Mouse (Mus musculus) urinary bladder, postnatal 14 days (tissue): ENCODE data around the gene Psmb8.

Experiments
- DNase-seq: peaks from one replicate; pipeline ENCODE4 v3.0.0; 2021; ENCODE audit warnings: low spot score

Psmb8 gene

DNA sequence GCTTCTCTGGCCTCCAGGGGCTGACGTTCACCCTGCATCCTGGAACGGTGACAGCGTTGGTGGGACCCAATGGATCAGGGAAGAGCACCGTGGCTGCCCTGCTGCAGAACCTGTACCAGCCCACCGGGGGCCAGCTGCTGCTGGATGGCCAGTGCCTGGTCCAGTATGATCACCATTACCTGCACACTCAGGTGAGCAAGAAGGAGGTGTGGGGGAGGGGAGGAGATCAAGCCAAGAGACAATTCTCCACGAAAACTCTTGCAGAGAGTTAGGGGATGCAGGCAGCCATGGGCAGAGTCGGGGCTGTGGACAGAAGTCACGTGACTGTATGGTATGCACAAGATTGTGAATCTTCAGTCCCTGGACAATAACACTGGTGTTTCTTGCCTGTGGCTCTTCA, 4.1 kb upstream of the Psmb8 start:
- no peak for DNase-seq

DNA sequence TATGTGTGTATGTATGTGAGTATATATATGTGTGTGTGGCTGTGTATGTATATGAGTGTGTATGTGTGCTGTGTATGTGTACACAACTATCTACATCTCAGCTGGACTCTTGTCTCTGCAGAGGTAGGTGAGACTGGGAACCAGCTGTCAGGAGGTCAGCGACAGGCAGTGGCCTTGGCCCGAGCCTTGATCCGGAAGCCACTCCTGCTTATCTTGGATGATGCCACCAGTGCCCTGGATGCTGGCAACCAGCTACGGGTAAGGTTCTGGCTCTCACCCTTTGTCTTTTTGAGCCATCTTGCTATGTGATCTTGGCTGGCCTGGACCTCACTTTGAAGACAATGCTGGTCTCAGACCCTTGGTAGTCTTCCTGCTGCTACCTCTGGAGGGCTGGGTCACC, 2.8 kb upstream of the Psmb8 start:
- DNase-seq, result no peak

GRCm38 (mm10) chr17:34196491-34196890, 1.0 kb upstream of the Psmb8 start:
- no peak for DNase-seq

DNA sequence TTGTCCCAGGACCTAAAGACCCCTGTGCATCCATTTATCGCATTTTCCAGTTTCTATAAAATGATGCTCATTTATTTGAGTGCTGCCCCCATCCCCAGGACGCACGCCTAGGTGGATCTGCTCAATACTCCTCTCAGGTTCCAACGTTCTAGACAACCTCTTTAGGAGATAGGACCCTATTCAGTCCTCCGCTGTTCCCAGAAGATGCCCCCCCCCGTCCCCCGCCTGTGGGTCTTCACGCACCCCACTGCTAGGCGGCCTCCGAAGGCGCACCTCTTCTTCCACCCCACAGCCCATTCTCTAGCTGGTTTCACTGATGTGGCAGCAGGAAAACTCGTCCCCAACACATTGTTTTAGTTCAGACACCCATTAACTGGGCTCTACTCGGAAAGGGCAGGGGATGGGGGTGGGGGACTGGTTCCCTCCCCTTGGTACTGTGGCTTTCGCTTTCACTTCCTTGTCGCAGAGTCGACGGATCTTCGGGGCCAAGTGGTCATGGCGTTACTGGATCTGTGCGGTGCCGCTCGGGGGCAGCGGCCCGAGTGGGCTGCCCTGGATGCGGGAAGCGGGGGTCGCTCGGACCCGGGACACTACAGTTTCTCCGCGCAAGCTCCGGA, 491 bp downstream of the Psmb8 start:
- peak; percentile 54 for DNase-seq

DNA sequence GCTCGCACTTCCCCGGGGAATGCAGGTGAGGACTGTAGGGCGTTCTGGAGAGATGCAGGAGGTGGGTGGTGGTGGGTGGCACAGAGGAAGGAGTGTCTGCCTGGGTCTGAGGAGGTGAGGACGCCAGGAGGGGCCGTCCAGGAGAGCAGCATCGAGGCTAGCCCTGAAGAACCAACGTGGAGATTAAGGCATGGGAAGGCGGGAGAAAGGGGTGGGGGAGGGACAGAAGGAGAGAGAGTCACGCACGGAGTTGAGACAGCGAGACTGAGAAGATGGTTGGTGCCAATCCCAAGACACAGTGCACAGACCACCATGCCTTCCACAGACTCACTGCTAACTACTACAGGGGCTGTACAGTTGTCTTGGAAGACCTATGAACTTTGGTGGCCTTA, 996 bp downstream of the Psmb8 start:
- DNase-seq, result no peak

DNA sequence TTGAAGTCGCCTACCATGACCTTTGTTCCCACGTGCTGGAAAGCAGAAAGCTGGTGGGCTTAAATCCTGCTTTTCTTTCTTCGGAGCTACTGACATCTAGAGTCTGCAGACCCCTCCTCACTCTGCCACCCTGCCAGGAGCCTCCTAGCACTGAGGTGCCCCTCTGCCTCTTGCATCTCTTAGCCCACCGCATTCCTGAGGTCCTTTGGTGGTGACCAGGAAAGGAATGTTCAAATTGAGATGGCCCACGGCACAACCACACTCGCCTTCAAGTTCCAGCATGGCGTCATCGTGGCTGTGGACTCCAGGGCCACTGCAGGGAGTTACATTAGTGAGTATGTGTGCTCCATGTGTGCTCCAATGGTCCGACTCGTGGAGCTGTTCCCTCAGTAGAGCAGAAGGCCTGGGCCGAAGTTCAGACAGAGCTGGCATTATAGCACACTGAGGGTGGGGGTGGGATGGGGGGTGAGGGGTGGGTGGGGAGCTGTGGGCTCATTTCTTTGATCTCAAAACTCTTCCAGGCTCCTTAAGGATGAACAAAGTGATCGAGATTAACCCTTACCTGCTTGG, 1.6 kb downstream of the Psmb8 start:
- no peak for DNase-seq

- DNase-seq, result no peak
These were observed 2.5 kb downstream of the Psmb8 start for GRCm38 (mm10) chr17:34200047-34200446.

DNA sequence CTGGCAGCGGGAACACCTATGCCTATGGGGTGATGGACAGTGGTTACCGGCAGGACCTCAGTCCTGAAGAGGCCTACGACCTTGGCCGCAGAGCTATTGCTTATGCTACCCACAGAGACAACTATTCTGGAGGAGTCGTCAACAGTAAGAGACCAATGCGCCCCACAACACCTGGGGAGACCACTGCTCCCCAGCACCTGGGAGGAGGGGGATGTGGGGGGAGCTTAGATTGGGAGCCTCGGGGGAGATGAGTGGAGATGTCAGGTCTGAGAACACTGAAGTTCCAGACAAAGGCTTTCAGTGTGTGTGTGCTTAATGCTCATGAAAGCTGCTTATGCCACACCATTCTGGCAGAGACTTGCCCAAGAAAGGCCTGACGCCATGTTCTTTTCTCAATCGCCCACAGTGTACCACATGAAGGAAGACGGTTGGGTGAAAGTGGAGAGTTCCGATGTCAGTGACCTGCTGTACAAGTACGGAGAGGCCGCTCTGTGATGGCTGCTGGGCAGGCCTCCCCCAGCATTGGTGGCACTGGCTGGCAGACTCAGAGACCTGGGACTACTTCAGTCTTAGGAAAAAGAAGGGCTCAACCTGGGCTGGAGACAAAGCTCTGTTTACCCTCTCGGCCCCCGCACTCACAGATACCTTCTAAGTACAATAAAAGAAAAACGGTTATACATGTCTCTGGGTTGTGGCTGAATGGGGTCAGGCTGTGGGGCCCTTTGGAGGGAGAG, 3.4 kb downstream of the Psmb8 start:
- DNase-seq, result no peak

DNA sequence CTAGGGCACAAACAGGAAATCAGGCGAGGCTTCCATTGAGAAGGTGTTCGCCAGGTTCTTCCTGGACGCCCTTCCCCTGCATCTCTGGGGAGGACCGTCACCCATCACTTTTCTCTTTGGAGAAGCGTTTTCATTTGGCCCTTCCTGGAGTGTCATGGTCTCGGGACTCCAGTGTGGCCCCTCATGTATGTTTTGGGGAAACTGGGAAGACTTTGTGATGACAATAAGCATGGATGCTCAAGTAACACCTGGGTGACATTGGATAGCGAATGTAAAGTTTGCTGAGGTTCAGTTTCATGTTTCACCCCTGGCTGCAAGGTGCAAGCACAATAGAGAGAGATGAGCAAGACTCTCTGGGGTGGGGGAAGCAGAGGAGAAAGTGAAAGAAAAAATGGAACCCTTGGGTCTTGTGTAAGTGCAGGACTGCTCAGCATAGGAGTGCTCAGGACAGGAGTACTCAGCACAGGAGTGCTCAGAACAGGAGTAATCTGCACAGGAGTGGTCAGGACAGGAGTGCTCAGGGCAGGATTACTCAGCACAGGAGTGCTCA, 4.1 kb downstream of the Psmb8 start:
- DNase-seq, result no peak

- DNase-seq, result no peak
These were observed 5.4 kb downstream of the Psmb8 start for GRCm38 (mm10) chr17:34202760-34203442.

DNA sequence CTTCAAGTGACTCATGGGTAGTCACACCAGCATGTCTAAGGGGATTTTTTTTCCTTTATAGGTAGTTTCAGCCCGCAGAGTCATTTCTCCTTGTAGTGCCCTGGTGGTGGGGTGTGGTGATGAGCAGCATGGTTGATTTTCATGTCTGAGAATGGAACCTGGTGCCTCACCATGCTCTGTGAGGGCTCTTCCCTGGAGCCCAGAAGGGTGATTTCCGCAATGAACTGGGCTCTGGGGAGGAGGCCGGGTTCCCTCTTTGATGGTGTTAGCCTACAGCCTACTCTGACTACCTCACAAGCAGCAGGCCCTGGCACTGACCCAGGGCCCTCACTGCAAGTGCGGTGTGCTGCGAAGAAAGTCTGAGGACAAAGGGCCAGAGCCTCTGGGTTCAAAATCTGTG, 5.9 kb downstream of the Psmb8 start, which contains the start of gene Tap2:
Tap2 (plus strand) TSS at position 84 of the 400 bp plus-strand sequence.
- no peak for DNase-seq

- DNase-seq, result peak; percentile 91
These were observed 6.9 kb downstream of the Psmb8 start for GRCm38 (mm10) chr17:34204303-34205010.

DNA sequence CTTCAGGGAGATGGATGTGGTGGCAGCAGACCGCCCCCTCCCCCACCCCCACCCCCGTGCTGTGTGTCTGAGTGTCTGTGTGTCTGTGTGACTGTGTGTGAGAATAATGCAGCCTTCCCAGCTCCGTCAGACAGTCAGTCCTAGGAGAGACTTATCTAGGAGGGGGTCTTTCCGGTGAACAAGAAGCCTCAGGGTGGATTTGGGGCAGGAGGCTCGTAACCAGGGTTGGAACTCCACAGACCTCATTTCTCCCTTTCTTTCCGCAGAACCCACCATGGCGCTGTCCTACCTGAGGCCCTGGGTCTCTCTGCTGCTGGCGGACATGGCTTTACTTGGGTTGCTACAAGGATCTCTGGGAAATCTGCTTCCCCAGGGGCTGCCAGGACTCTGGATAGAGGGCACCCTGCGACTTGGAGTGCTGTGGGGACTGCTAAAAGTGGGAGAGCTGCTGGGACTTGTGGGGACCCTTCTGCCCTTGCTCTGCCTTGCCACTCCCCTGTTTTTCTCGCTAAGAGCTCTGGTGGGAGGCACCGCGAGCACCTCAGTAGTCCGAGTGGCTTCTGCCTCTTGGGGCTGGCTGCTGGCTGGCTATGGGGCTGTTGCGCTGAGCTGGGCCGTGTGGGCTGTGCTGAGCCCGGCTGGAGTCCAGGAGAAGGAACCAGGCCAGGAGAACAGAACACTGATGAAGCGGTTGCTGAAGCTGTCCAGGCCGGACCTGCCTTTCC, 7.7 kb downstream of the Psmb8 start:
- DNase-seq, result peak; percentile 45

DNA sequence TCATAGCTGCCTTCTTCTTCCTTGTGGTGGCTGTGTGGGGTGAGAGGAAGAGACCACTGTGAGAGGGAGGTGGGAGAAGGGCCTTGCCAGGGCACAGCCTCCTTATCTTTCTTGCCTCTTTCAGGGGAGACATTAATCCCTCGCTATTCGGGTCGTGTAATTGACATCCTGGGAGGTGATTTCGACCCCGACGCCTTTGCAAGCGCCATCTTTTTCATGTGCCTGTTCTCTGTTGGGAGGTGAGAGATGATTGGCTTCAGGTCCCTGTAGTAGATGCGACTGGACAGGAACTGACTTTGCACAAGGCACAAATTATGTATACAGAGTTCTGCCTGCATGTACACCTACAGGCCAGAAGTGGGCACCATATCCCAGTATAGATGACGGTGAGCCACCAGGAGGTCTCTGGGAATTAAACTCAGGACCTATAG, 8.2 kb downstream of the Psmb8 start:
- no peak for DNase-seq

- no peak for DNase-seq
These were observed 9.2 kb downstream of the Psmb8 start for GRCm38 (mm10) chr17:34206731-34207130.

DNA sequence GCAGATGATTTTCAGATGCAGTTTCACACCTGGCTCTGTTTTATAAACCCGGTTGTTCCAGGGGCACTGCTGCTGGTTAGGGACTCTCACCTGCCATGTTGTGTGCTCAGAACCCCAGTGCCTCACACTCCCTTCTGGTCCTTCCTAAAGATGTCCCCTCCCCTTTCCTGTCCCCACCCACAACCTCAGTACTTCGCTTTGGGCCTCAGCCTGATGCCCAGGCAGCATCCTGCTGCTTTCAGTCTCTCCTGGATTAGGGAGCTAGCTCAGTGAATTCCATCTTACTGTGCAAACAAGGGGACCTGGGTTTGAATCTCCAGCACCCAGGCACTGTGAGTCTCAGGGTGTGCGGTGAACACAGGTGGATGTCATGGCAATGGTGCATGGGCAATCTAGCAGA, 9.9 kb downstream of the Psmb8 start:
- DNase-seq, result no peak

DNA sequence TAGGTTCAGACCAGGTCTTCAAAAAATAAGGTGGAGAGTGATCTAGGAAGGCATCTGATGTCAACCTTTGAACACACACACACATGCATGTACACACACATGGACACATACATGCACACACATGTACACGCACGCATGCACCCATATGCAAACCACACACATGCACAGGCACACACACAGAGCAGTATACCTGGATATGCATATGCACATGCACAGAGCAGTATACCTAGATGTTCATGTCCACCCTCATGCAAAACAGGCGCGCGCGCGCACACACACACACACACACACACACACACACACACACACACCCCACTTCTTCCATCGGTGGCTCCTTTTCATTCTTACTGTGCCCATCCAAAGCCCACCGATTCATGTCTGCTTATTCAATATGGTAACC, 10.3 kb downstream of the Psmb8 start:
- no peak for DNase-seq

DNA sequence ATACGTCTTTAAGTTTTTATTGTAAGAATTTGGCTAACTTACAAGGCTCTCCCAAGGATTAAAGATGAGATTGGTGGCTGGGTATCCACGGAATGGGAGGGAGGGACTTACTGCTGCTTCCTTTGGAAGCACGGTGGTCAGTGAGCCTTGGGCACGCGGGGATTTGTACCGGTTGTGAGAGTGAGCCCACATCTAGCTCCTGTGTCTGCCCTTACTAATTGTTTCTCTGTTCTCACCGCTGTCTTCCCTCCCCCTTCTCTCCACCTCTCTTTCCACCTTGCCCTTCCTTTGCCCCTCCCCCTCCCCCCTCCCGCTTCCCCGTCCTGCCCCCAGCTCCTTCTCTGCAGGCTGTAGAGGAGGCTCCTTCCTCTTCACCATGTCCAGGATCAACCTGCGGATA, 10.9 kb downstream of the Psmb8 start:
- no peak for DNase-seq

GRCm38 (mm10) chr17:34209680-34210079, 12.2 kb downstream of the Psmb8 start:
- no peak for DNase-seq

- DNase-seq, result no peak
These were observed 13.1 kb downstream of the Psmb8 start for GRCm38 (mm10) chr17:34210599-34210998.

GRCm38 (mm10) chr17:34211746-34212365, 14.3 kb downstream of the Psmb8 start:
- no peak for DNase-seq
